Mouse (Mus musculus) thymus, postnatal 25 days (tissue): ENCODE measurements around the gene Edf1.
"Not testable (repeated sequence)": the region's sequence is repeated elsewhere in the genome, so short reads cannot be mapped to it uniquely, and the experiment has no call there.

ENCODE experiments used
- DNase-seq: peaks from one replicate; pipeline ENCODE4 v3.0.0; 2022

The Edf1 gene

DNA sequence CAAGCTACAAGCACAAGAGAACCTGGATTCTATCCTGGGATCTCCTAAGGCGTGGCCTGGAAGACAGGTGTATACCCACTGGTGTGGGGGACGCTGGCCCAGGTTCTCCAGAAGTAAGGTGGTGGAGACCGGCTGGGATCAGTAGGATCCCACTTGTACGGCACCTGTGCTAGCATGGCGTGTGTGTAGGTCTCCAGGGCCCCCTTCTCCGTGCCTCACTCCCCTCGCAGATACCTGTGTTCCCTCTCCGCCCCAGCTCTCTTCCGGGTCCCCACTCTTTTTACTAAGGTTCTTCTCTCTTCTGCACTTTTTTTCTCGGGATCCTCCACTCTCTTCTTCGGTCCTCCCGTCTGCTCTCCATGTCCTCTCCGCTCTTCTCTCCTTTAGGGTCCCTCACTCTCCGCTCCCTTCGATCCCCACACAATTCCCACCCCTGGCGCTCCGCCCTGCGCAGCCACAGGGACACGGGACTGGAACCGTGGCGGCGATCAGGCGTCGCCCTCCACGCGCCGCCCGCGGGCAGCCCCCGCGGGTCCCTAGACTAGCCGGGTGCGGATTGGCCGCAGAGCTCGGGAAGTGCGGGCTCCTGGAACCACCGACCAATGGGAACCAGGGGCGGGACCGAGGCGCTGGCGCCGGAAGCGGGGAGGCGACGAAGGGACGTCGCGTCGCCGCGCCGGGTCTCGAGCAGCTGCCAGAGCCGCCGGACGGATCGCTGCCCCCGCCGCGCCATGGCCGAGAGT, at the start of gene Edf1:
Gene Edf1 (plus strand): TSS at position 627 of the 743 bp plus-strand sequence.
- peak; percentile 94 for DNase-seq

DNA sequence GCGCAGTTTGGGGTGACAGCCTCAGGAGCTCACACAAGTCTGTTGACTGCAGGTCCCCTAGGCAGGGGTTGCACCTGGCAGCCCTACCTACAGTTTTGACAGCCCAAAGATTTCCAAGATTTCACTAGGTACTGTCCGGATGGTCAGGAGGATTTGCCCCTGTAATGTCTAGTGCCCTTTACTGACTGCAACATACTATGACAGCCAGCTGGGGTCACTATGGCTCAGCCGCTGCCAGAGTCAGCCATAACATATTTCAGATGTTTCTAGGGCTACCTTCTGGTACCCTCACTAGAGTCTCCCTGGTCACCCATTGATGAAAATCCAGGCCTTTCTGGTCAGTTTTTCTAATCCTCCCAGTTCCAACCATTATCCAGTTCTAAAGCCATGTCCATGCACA, 47.7 kb upstream of the Edf1 start:
- DNase-seq, result no peak

DNA sequence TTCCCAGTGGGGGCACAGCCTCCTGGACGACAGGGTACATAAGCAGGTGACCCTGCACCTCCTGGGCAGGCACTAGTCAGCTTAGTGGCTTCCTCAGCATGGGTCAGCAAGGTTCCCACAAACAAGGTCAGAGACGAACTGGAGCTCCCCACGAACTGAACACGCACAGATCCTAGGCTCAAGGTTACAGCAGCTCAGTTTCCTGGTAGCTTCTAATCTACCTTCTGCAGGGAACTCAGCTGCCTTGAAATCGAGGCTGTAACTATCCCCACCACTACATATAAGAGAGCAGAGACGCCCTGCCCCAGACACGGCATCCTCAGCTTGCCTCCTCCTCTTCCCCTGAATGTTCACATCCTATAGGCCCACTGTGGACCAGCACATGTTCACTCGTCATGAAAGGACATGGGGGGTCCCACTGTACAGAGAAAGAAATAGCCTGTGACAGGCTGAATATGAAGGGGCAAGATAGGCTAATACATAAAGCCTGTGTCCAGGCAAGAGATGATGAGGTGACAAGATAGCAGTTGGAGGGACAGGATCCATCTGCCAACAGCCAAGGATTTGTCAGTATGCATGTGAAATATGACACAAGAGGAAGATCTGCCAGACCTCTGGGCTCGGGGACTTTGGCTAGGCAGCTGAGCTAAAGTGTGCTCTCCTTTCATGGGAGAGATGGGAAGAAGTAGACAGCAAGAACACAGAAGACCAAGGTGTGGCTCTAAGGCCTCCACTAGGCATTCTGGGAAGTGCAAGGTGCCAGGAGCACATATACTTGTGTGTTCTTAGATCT, 30.9 kb upstream of the Edf1 start:
- no peak for DNase-seq

- no peak for DNase-seq
These were observed 23.9 kb upstream of the Edf1 start for GRCm38 (mm10) chr2:25533707-25534106.

- DNase-seq, result peak; percentile 38
These were observed 23.3 kb upstream of the Edf1 start for GRCm38 (mm10) chr2:25534178-25534865.

GRCm38 (mm10) chr2:25534866-25535182, 22.8 kb upstream of the Edf1 start:
- no peak for DNase-seq

DNA sequence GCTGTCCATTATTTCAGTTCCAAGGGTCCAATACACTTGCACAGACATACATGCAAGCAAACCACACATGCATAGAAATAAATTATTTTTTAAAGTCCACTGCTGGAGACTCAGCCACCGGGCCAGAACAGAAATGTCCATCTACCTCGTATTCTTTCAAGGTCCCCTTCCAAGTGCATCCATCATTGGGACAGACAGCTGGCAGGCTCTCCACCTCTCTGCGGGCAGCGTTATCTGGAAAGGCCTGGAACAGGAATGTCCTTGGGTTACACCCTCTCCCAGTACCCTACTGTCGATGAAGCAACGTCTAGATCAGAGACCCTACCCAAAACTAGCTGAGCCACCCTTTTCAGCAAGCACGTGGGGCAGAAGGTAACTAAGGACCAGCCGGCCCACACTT, 21.1 kb upstream of the Edf1 start:
- no peak for DNase-seq

DNA sequence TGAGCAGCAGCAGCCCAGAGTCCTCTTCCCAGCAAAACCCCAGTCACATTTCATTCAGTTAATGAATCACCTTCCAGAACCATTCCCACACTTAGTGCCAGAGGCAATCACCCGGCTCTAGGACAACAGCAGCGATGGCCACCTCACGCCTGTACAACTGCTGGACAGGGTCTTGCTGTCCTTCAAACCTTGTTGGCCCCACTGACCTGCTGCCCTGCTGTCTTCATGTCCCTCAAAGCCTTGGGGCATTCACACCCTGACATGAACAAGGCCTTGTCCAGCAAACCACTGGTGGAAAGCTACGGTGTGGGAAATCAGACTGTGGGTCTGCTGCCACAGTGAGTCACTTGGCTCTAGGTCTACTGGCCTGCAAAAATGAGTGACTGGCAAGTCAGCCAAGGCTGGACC, 17.1 kb upstream of the Edf1 start:
- DNase-seq, result no peak

DNA sequence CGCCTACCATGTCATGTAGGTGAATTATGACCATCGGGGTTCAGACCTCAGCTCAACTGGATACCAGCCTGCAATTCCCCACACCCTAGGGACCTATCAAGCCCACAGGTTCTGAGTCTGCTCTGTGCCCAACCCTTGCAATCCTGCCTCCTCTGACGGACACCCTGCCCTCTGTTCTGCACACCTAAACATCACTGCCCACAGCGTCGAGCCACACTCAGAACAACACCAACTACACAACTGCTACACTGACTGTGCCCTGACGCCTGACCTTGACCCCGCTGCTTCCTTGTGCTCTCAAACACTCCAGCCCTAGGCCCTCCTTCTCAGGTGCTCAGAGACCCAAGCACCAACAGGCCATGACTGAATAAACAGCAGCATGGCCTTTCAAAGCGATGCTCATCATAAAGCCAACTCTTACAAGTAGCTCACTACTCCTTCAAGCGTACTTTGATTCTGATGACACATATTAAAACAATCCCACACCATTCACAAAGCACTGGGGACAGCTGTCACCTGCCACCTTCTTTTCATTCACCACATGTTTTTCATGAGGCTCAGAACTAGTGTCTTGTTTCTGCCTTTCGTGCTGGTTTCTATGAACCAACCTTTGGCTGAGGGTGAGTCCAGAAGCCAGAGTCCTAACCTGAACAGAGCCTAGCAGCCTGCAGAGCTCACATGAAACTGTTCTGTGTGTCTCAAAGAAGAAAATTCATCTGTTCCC, 15.8 kb upstream of the Edf1 start:
- no peak for DNase-seq

DNA sequence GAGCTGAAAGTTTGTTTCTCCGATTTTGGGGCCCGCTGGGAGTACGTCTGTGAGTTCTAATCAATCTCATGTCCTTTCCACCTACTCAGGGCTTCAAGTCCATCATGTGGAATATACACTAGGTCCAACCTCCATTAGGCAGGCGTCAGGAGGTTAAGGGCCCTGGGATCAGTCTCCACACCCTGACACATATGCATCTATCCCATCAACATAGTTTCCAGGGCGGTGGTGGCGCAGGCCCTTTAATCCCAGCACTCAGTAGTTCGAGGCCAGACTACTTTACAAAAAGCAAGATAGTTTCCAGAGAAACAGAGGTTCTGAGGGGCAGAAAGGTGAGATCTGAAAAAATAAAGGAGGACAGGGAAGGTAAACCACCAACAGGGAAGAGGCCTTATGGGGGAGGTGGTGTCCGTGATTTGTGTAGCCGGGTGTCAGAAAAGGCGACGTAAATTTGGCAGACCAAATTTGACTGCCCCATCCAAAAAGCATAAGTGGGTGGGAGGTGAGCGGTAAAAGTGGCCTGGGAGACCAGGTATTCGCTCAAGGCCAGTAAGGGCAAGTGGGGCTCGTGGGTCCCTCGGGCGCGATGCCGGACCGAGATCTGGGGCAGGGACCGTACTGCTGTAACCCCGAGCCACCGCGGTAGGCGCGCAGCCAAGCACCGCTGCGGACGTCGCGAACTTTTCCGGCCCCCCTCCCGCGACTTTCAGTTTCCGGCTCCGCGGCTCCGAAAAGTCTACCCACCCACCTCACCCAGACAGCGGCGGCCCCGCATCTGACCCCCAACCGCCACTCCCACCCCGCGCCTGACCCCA, 11.4 kb upstream of the Edf1 start:
- DNase-seq, result no peak

- DNase-seq, result peak; percentile 98
These were observed 10.7 kb upstream of the Edf1 start, which contains the start of gene Traf2 for GRCm38 (mm10) chr2:25546811-25547491. Gene Traf2, minus strand, starts transcription at chr2:25546940.

DNA sequence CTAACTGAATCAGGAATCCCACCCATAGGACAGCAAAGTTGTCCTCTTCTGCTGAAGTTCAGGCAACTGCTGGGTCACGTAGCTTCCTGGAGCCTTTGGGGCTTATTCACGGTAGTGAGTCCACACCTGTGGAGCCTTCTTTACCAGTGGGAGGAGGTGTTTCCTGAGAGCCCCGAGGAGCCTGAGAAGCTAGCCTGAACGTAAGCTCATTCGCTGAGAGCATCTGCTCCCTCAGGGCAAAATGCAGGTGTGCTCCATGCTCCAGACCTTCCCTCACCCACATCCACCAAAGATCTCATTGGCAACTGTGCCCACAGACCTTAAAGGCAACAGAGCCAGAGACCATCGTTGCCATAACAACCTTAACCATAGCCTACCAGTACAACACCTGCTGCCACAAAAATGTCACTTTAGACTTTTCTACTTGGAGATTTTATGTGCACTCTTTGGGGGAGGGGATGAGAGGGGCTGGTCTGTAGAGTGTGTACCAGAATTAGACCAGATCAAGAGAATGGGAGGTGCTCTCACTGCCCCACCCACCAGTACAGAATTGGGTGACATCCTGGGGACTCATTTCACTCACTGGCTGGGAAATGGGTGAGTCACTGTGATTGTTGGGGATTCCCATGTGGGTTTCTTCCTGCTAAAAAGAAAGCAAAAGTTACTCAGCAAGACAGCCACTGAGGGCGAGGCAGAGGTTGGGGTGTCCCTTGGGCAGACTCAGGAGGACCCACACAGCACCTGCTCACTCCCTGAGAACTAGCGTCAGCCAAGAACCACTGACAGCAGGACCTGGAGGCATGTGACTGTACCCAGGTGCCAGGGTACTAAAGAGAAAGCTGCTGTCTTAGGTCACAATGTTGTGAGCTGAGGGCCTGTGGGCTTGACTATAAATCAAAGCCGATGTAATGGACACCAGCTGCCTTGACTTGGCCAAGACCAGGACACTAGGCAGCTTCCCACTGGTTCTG, 8.3 kb upstream of the Edf1 start:
- DNase-seq, result peak; percentile 80

DNA sequence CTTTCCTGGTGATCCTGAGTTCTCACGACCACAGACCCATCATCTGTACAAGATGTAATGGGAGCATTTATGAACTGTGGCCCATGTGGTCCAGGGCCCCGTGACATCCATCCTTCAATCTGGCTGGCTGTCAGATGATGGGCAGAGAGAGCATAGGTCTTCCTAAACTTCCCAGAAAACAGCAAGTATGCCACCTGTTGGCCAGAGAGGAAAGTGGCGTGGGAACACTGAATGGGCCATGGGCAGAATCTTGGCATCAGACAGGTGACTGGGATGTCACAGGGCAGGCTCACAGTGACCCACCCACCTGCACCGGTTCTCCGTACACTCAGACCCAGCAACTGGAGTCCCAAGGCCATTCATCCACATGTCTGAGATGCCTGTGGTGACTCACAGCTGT, 6.5 kb upstream of the Edf1 start:
- peak; percentile 72 for DNase-seq

- DNase-seq, result not testable (repeated sequence)
These were observed 4.4 kb upstream of the Edf1 start for GRCm38 (mm10) chr2:25553171-25553786.

DNA sequence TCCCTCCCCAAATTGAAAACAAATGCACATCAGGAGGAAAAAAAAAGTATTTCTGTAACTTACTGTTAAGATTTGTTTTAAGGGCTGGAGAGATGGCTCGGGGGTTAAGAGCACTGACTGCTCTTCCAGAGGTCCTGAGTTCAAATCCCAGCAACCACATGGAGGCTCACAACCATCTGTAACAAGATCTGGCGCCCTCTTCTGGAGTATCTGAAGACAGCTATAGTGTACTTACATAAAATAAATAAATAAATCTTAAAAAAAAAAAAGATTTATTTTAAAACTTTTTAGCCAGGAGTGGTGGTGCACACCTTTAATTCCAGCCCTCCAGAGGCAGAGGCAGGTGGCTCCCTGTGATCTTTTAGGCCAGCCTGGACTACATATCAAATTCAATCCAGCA, 2.2 kb upstream of the Edf1 start:
- not testable (repeated sequence) for DNase-seq

GRCm38 (mm10) chr2:25556296-25556695, 1.4 kb upstream of the Edf1 start:
- no peak for DNase-seq

GRCm38 (mm10) chr2:25557964-25558360, 315 bp downstream of the Edf1 start:
- DNase-seq, result no peak

DNA sequence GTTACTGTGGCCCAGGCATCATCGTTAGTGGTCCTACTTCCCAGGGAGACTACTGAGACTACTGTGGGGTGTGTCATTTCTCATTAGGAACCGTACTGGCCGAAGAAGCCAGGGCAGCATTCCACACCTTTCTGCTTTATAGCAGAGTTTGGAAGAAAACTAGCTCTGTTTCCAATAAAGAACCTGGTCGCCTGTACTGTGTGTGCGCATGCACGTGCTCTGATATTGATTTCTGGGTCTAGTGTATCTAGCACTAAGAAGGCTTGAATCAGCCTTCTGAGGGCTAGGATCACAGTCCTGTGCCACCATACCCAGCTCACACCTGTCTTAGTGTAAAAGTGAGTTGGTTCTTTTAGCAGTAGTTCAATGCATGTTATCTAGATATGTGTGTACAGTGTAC, 1.1 kb downstream of the Edf1 start:
- no peak for DNase-seq

- no peak for DNase-seq
These were observed 2.9 kb downstream of the Edf1 start for GRCm38 (mm10) chr2:25560551-25560950.

- DNase-seq, result no peak
These were observed 4.3 kb downstream of the Edf1 start for GRCm38 (mm10) chr2:25561946-25562345.
